Mouse (Mus musculus) megakaryocyte-erythroid progenitor cell, adult 5-6 weeks (primary cell): Measurements from ENCODE around the gene Tmem178. TPM values are rescaled to one million over a fixed set of nuclear protein-coding genes. Genes with fewer than 3 reads are reported as not detected.
A peak's percentile ranks its signal among the peaks of the same experiment; 100 is the strongest.

Experiments
- ATAC-seq: replicated peaks from 2 replicates; pipeline ENCODE4 v1.8.0; 2016; ENCODE audit warnings: mild to moderate bottlenecking, inconsistent platforms; ENCODE audit not compliant: severe bottlenecking, poor library complexity, low FRiP score, low TSS enrichment
- total RNA-seq, 2 experiments: library from RNA; stranded (forward) in 1 of 2; stranded (reverse) in 1 of 2; fragments of 200-1000, 215-1000 nt in 1 of 2; fragments of >200 nt in 1 of 2; fragmentation: Nextera tagmentation in 1 of 2; gene quantifications; 2 replicates each; pipeline ENCODE4 v1.2.3; 2014 to 2017

The Tmem178 gene
- total RNA-seq, 2 experiments from 2014 or later, result not detected

DNA sequence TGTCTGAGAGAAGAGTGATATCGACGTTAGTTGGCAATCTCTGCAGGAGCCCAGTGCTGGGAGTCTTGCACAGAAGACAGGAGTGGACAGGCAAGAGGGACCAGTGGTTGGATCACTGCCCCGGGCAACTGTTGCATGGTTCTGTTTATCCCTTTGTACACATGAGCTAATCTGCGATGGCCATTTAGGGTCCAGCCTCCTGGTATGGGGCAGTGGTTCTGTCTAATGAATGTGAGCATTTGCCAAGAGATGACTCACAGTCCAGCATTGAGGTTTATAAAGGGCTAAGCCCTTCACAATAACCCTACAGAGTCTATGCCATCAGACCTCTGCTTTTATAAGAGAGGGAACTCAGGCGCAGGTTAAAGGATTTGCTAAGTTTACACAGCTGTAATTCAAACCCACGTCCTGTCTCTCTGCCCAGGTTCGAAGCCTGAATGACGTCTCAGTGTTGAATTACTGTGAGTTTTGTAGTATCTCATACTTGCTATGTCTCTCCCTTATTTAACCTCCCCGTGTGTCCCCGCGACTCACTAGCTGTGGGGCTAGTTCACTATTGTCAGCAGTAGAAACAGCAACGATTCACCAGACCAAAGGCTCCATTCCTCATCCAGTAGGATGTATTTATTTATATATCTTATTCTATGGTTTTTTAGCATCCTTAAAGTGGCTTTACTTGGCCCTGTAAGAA is 37.4 kb downstream of the Tmem178 start:
- no peak for ATAC-seq

DNA sequence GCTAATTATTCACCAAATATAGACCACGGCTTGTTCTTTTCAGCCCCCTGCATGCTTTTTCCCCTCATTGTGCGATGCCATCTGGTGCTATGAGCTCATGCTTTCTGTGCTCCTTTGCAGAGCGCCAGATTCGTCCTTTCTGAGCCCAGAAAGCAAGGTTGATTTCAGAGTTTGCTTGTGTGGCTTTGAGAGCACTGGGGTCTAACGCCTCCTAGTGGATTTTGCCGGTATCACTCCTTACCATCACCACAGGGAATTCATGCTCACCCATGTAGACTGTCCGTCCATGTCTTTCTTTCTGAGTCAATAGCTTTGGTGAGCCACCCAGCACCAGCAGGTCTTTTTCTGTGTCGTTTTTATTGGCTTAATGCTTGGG is 38.0 kb downstream of the Tmem178 start:
- ATAC-seq, result peak; percentile 94; the same call in 1 of the 2 replicates

DNA sequence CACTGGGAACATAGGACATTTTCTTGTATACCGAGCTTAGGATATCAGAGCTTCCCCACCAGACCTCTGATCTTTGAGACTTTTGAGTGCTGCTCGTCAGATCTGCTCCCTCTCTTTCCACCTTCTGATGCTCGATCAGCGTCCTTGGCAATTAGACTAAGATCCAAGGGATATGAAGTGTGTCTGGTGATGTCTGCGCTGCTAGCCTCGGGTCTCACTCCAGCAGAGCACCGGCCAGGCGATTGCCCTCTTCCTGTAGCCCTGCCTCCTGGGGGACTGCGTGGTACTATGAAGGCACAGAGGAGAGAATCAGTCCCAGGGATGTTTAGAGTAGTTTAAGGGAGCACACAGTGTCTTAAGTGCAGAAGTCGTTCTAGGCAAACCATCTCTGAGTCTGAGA is 38.5 kb downstream of the Tmem178 start:
- no peak for ATAC-seq

DNA sequence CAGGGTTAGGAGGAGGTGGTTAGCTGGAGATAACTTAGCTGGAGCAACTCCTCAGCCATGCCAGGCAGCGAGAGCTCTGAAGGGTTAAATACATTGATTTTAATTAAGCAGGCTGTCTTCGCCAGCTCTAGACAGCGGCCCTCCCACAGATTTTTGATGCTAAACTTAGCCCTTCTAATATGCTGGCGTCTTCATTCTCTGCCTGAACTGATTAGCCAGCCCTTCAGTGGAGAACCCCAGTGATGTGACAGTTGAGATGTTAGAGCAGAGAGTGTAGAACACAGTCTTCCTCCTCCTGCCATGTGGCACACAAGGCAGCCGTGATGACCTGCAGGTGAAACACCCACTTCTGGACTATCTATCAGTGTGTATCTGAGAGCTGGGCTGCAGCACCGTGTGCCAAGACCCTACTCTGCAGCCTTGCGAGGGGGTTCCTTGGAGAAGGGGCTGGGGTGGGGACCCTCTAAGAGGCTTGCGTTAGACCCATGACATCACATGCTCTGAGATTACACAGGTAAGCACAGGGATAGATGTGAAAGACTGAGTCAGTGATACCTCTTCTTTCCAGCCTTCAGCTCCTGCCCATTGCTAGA is 47.2 kb downstream of the Tmem178 start:
- ATAC-seq, result no peak

DNA sequence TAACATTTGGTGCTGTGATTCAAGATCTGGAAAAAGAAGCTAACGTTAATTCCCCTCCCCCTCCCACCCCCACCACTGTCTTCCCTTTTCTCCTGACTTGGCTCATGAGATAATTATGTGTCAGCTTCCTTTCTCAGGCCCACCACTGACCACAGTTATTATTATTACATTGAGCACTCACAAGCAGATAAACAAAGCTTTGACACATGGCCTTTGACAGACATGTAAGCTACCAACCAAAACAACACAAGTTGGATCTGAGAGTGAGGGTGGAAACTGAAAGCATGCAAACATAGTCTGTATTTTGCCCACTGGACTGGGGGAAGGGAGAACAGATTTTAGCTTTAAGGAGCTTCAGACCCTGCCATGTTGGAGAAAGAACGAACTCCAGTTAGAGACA is 52.8 kb downstream of the Tmem178 start:
- ATAC-seq, result no peak

DNA sequence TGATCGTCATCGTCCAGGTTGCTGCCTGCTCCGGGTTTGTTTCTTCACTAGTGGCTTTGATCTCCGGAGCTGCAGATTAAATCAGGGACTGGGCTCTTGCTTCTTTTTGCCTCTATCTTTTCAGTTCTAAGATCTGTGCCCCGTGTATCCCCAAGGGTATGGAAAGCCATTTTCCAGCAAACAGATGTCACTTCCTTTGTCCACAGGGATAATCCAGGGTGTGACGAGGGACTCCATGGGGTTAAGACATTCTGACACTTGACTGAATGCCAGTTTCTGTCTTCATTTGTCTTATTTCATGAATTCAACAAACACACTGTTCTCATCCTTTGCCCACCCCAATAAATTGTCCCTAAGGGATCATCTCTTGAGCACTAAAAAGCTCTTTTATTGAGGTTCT is 54.5 kb downstream of the Tmem178 start:
- ATAC-seq, result no peak

DNA sequence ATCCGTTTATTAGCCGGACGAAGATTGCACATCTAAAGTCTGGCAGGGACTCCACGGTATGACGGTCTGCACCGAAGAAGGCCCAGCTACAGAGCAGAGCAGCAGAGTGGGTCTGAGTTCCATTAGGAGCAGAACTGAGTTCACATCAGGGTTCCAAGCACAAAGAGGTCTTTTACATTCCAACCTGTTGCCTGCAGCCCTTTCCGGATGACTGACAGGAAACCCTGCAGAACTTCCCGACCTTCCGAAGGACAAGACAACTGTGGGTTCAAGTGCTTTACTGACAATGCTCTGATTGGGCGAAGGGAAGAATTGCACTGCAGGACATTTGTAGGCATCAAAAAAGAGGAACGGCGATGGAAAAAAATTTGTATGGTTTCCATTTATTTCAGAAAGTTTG is 56.6 kb downstream of the Tmem178 start:
- no peak for ATAC-seq

DNA sequence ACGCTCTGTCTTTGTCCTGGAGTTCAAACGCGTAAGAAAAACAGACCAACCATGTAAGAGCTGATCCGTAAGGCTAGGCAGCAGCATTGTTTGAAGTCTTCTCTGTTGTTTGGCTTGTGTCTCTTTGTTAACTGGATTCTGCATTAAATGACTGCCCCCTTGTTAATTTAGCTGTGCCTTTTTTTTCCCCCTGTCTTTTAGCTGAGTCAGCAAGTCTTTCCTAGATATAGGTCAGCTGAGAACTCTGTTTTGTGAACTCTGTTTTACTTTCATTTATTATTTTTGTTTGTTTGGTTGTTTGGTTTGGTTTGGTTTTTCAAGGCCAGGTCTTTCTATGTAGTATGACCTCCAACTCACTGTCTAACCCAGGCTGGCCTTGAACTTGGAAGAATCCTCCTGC is 57.2 kb downstream of the Tmem178 start:
- ATAC-seq, result no peak

DNA sequence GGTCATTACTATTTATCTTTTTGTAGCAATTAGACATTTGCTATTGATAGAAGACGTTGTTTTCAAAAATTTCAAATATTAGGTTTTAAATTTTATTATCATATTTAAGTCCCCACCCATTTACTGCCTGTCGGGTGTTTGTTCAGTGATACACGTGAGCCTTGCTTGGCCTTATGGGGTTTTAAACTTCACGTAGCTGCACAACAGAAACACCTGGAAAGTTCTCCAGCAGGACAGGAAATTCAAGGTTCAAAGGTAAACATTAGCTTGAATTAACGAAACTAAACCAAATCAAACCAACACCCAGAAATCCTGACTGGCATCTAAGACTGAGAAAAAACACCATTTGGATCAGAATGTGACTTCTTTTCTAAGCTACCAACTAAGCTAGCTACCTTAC is 57.7 kb downstream of the Tmem178 start:
- ATAC-seq, result no peak

DNA sequence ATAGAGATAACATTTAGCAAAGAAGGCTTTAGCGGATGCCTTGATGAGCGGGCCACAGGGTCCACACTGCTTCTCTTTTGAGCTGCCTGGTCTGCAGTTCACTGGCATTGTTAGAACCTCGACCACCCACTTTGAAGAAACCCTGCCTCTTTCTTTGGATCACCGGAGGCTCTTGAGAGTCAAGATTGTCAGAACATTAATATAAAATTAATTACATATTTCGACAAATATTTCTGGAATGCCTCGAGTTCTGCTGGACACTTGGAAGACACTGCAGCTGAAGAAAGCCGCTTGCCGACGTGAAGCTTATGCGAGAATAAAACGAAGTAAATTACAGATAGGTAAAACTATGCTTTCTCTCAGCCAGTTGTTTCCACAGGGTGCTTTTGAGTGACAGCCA is 60.0 kb downstream of the Tmem178 start:
- no peak for ATAC-seq

DNA sequence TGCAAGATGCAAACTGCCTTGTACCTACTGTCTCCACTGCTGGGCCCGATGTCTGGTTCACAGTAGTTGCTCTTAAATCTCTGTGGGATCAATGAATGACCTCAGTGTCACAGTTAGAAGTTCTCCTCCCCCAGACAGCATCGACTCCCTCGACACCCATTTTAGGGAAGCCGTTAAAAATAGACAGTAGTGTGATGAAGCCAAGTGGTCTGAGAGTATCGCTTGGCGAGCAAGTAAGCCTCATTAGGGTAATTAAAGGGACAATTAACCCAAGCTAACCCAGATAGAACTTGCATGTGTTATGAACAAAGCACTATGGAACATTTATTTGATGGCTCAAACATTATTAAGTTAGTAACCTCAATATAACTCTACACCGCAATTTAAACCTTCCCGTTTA is 60.9 kb downstream of the Tmem178 start:
- no peak for ATAC-seq

DNA sequence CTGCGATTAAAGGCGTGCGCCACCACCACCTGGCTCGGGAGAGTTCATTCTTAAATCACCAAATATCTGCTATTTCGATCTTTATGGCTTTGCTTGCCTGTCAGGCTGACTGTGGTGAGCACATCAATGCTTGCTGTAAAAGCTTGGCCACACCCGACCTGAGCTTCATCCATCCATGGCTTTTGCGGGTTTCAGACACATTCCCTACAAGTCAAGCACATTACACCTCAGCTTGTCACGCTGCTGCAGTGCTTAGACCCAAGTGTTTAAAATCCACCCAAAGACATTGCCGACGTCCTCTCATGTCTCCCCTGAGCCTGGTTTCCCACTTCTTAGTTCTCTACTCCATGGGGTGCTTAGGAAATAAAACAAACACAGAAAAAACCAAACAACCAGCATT is 64.7 kb downstream of the Tmem178 start:
- ATAC-seq, result no peak

DNA sequence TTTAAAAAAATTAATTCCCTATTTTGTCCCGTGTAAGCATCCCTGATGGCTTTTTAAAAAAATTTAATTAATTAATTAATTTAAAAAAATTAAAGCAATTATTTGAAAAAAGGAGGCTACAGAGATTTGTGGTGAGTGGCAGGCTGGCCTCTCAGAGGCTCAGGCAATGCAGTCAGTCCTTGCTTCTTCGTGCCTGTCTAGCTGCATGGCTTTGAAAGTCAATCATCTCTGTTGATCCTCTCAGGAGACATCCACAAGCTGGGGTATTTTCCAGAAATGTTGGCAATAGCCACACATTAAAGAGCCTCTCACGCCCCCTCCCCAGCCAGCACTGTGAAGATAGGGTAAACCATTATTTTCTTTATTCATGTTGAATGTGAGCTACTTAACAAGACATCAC is 65.8 kb downstream of the Tmem178 start:
- no peak for ATAC-seq

DNA sequence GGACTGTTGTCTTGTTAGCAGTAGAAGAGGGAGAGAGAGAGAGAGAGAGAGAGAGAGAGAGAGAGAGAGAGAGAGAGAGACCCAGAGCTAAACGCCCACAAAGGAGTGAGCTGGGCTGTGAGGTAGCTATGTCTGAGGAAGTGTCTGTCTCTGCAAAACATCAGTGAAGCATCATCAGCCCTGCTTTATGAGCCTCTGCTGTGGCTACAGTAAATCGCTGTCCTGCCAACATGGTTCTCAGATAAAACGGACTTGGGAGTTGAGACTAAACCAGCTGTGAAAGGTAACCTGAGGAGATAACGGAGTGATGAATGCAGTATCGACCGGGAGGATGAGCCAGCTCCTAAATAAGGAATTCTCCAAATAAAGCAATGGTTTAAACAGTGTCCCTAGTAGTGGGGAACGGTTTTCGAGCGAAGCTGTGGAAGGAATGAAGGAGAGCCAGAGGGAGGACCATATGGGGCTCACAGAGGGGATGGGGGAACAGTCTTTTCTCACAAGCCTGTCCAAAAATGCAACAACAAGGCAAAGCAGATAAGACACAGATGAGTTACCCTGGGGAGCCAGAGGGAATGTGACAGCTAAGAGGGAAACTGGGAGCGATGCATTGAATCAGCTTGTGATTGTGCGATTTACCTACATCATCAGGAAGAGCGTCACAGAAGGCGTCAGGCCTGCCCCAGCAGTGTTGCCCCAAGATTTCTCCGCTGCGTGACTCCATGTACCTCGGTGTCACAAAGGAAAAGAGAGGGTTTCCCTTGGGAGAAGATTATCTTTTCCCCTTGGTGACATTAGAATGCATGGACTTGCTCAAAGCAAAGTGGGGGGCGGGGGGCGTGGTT is 66.6 kb downstream of the Tmem178 start:
- no peak for ATAC-seq

DNA sequence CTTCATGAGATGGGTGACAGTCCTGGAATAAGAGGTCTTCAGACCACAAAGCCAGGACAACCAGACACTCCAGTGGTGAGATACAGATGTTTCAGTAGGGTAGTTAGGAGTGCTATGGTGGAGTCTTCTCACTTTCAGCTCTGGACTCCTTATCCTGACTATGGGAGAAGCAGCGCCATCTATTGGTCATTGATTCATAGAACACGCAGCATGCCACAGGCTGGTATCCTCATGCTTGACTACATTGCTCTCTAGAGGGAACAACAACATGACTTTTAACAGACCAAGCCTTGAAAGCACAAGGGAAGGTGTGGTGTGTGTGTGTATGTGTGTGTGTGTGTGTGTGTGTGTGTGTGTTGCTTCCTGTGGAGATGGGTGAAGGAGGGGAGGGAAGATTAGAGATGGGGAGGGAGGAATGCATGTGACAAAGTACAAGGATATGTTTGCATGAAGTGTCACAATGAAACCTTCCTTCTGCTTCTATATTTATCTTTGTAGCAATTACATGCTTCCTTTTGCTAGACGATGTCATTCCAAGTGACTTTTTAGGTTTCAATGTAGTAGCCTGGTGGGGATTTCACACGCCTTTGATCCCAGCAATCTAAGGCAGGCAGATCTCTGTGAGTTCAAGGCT is 71.5 kb downstream of the Tmem178 start:
- ATAC-seq, result peak; percentile 97

DNA sequence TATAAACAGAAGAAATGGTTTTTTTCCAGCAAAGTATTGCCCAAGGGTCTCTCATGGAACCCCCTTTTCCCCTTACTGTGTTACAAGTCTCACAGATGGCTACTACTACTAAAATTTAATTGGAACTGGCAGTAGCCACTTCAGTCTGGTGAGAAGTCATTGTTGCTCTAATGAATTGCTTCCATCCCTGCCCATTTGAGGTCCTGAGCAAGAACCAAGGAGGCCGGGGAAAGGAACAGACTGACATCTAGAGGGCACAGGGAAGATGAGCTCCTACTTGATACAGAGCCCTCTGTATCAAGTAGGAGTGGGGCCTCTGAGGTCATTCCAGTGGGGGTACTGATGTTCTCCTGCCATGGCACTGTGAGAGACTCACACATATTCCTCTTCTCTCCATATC is 72.7 kb downstream of the Tmem178 start:
- ATAC-seq, result no peak

DNA sequence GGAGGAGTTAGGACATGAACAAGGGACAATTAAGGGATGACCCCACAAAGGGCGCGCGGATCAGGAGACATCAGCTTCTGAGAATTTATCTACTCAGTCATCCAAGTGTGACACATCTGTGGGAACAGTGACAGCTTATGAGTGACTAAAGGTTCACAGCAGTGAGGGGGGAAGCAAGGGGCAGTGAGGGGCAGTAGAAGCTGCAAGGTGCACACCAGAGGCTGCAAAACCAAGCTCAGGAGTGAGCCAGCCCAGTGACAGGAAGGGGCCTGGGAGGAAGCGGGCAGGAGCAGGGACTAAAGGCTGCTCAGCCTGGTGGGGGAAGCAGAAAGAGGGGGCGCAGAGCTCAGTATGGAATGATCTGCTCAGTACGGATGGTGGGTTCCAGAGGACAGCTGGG is 82.9 kb downstream of the Tmem178 start:
- ATAC-seq, result no peak

DNA sequence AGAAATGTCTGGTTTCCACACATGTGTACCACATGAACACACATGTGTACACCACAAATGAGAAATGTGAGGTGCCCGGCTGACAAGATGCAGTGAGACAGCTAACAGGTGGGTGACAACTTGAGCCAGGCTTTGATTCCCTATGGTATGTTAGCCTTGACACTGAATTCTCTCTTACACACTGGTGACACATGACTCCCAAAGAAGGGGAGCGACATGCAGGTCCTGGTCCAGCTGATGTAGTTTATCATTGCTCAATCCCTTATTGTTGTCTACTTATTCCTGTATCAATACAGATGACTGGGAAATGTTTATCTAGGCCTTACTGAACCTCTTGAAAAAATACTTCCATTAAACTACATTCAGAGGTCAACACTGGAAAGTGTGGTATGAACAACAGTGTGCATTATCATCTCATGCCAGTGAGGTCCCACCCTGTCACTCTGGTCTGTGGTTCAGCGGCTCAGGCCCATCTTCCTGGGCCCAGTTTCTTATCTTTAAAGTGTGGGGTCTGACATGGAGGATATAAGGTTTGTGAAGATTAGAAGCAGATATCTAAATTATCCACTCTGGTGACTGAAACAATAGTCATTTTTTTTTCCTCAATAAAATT is 87.5 kb downstream of the Tmem178 start:
- ATAC-seq, result peak; percentile 95

DNA sequence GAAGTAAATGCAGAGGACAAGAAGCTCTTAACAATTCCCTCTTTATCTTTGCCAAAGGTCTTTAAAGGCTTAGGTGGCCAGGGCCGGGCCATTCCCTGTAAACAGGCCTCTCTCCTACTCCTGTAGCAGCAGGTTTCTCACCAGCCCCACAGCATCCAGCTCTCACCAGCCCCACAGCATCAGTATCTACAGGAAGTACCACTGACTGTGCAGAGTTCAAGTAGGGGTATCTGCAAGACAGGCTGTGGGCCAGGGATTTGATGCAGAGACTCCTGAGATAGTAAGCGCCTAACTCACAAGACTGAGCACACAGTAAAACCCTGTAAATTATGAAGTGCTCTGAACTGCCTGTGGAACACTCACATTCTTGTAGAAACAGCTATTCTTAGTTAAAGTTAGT is 88.5 kb downstream of the Tmem178 start:
- peak; percentile 50 for ATAC-seq

DNA sequence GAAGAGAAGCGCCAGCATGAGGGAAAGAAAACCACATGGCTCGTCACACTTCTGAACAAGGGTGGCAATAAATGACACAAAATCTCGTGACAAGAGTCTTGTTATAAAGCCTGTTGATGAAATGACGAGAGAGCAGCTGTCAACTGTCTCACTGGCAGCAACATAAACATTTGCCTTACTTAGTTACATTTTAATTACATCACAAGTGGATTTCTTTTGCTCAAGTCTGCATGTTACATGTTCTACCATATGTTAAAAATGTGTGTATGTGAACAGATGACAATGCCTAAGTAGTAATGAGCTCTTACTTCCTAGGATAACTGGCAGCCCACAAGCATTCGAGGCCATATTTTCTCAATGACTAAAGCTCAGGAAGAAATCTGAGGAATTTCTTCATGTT is 90.9 kb downstream of the Tmem178 start:
- no peak for ATAC-seq
